ENCODE assay signal across 8 mouse cellular contexts in the genomic region with DNA sequence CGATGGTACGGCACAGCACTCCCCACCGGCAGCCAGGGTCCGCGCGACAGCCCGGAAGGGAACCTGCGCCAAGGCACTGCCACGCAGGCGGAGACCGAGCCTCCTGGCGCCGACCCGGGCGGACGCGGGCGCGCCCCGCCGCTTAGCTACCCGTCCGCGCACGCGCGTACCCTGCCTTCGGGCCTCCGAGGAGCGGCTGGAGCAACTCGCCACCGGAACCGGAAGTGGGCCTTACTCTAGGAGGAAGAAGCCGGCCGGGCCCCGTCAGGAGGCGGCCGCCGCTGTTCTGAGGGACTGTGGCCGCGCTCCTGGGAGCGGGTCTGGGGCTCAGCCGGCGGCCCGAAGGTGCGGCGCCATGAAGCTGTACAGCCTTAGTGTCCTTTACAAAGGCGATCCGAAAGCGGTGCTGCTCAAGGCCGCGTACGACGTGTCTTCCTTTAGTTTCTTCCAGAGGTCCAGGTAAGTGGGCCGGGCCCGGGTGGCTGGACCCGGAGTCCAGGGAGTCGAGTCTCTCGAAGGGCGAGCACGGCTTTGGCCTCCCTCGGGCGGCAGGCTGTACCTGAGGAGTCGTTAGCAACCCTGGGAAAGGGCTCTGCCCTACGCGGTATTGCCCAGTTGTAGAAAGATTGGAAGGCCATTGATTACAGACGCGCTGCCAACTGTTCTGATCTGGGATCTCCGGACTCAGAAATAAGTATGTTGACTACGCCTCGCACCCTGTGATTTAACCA. TPM values are rescaled to one million over a fixed set of nuclear protein-coding genes. Genes with fewer than 3 reads are reported as not detected.
DNase-seq lines count a peak whose midpoint lies in the region; ATAC-seq lines count a peak whose summit lies in the region.

A gene (plus strand): TSS at position 148 of the 731 bp plus-strand sequence.

- peak within 1 kb of the TSS; percentile 86 for H3K9ac ChIP-seq in kidney, embryonic 15.5 days

- H3K27me3 ChIP-seq in heart, embryonic 10.5 days (ENCODE audit: insufficient read depth, poor library complexity, severe bottlenecking), result no peaks in the 10 kb centered on the region
- H3K27me3 ChIP-seq in kidney, embryonic 15.5 days, result no peaks in the 10 kb centered on the region

- peaks cover 39% of the 10 kb centered on the region for H3K4me1 ChIP-seq in heart, embryonic 10.5 days
- peaks cover 32% of the 10 kb centered on the region for H3K4me1 ChIP-seq in kidney, embryonic 15.5 days

- WGBS in heart, embryonic 10.5 days, result under 1% methylated on average over 71 of the region's 71 CpGs
- under 1% methylated on average over 70 of the region's 71 CpGs for WGBS in kidney, embryonic 15.5 days

- H3K4me2 ChIP-seq in kidney, embryonic 15.5 days, result peak within 1 kb of the TSS; percentile 80

- peak within 1 kb of the TSS; percentile 95 for H3K27ac ChIP-seq in heart, embryonic 10.5 days
- H3K27ac ChIP-seq in kidney, embryonic 15.5 days, result peak within 1 kb of the TSS; percentile 96

- peaks cover 19% of the 10 kb centered on the region for H3K36me3 ChIP-seq in heart, embryonic 10.5 days
- H3K36me3 ChIP-seq in kidney, embryonic 15.5 days, result peaks cover 17% of the 10 kb centered on the region

- no peaks in the 10 kb centered on the region for H3K9me3 ChIP-seq in heart, embryonic 10.5 days
- no peaks in the 10 kb centered on the region for H3K9me3 ChIP-seq in kidney, embryonic 15.5 days (replicated peaks)

- H3K4me3 ChIP-seq in heart, embryonic 10.5 days, result peak within 1 kb of the TSS; percentile 88
- peak within 1 kb of the TSS; percentile 83 for H3K4me3 ChIP-seq in kidney, embryonic 15.5 days (replicated peaks)

- DNase-seq in B cell, adult 2 months, result peak; percentile 86 to 88
- DNase-seq in brain, adult 2 months (ENCODE audit: low read depth, low spot score), result peak; percentile 99
- DNase-seq in heart, embryonic 10.5 days (ENCODE audit: low spot score), result peak; percentile 98
- DNase-seq in liver, result peak; percentile 97
- peak; percentile 93 to 96 for DNase-seq in spleen, postnatal 4 days (ENCODE audit: low spot score in 2 of 2)

- peak; percentile 92 for ATAC-seq in erythroblast, adult 5-6 weeks (replicated peaks; ENCODE audit: low FRiP score, poor library complexity, severe bottlenecking)
- ATAC-seq in kidney, embryonic 15.5 days (replicated peaks; ENCODE audit: low FRiP score), result peak; percentile 97
- ATAC-seq in monocyte, adult 5-6 weeks (replicated peaks; ENCODE audit: insufficient number of reproducible peaks, low FRiP score, low TSS enrichment, poor library complexity, severe bottlenecking), result peak; percentile 83

RNA-seq across cellular contexts. Expression of the gene that starts here (rescaled TPM):
- total RNA-seq in erythroblast, adult 5-6 weeks (2015; ENCODE audit: low replicate concordance), result 9.8 and 11.3 TPM in 2 replicates
- total RNA-seq in erythroblast, adult 5-6 weeks (2017; ENCODE audit: low replicate concordance), result 6.8 and 22.3 TPM in 2 replicates
- 48.1 and 56.7 TPM in 2 replicates for polyA plus RNA-seq in heart, embryonic 10.5 days (2016; fragmentation: Nextera tagmentation; extraction: Ambion mirVana)
- 52.9 and 57.3 TPM in 2 replicates for polyA plus RNA-seq in kidney, embryonic 15.5 days (2015; fragmentation: Nextera tagmentation; extraction: Ambion mirVana)
- total RNA-seq in monocyte, adult 5-6 weeks (2017), result 45.7 to 57.4 TPM (median 56.8 TPM) in 3 replicates

Comparison
In these comparisons a context has a peak if more than half of its experiments do, and no peak if none do; other contexts are left out.
1. Peak in every context shown above with its lines: DNase-seq, ATAC-seq, H3K4me3 ChIP-seq and H3K27ac ChIP-seq.